Mouse (Mus musculus): ENCODE data around the gene Rbm6.

Rbm6 gene

GRCm38 (mm10) chr9:107750378-107750777, 122.7 kb downstream of the Rbm6 start:
- DNase-seq (ENCODE audit: low read depth, low spot score), result no peak

- no peak for DNase-seq (ENCODE audit: low read depth, low spot score)
Observed at GRCm38 (mm10) chr9:107748063-107748462, 125.0 kb downstream of the Rbm6 start.

GRCm38 (mm10) chr9:107747310-107747709, 125.7 kb downstream of the Rbm6 start:
- DNase-seq (ENCODE audit: low read depth, low spot score), result no peak

- no peak for DNase-seq (ENCODE audit: low read depth, low spot score)
Observed at GRCm38 (mm10) chr9:107746679-107747078, 126.4 kb downstream of the Rbm6 start.

- no peak for DNase-seq (ENCODE audit: low read depth, low spot score)
Observed at GRCm38 (mm10) chr9:107744061-107744460, 129.0 kb downstream of the Rbm6 start.

GRCm38 (mm10) chr9:107738841-107739202, 134.2 kb downstream of the Rbm6 start:
- DNase-seq (ENCODE audit: low read depth, low spot score), result no peak

- DNase-seq (ENCODE audit: low read depth, low spot score), result peak; percentile 62
Observed at GRCm38 (mm10) chr9:107738020-107738840, 134.8 kb downstream of the Rbm6 start.

GRCm38 (mm10) chr9:107736185-107736485, 136.9 kb downstream of the Rbm6 start:
- no peak for DNase-seq (ENCODE audit: low read depth, low spot score)

- DNase-seq (ENCODE audit: low read depth, low spot score), result no peak
Observed at GRCm38 (mm10) chr9:107735356-107736184, 137.5 kb downstream of the Rbm6 start.

- DNase-seq (ENCODE audit: low read depth, low spot score), result no peak
Observed at GRCm38 (mm10) chr9:107734567-107734971, 138.5 kb downstream of the Rbm6 start.

GRCm38 (mm10) chr9:107729709-107730108, 143.3 kb downstream of the Rbm6 start:
- no peak for DNase-seq (ENCODE audit: low read depth, low spot score)

GRCm38 (mm10) chr9:107728919-107729670, 143.9 kb downstream of the Rbm6 start:
- no peak for DNase-seq (ENCODE audit: low read depth, low spot score)

GRCm38 (mm10) chr9:107727041-107727440, 146.0 kb downstream of the Rbm6 start:
- no peak for DNase-seq (ENCODE audit: low read depth, low spot score)

GRCm38 (mm10) chr9:107724796-107725195, 148.2 kb downstream of the Rbm6 start:
- DNase-seq (ENCODE audit: low read depth, low spot score), result no peak

GRCm38 (mm10) chr9:107723794-107724531, 149.1 kb downstream of the Rbm6 start:
- DNase-seq (ENCODE audit: low read depth, low spot score), result no peak
